Mouse (Mus musculus) adrenal gland, adult 18-20 months (tissue): ENCODE results near the gene Iqsec1. TPM values are rescaled to one million over a fixed set of nuclear protein-coding genes. Genes with fewer than 3 reads are reported as not detected.

Source experiments
- DNase-seq, 2 experiments: peaks; one replicate each; pipeline ENCODE4 v3.0.0; 2021 to 2022; ENCODE audit warnings: low spot score in 2 of 2
- total RNA-seq, 2 experiments: library from RNA; stranded (reverse); gene quantifications; 1 replicate in 1 of 2; 2 replicates in 1 of 2; pipeline ENCODE4 v1.2.3; 2021

Iqsec1 gene
- total RNA-seq, 2 experiments from 2014 or later = 112 to 113 TPM

DNA sequence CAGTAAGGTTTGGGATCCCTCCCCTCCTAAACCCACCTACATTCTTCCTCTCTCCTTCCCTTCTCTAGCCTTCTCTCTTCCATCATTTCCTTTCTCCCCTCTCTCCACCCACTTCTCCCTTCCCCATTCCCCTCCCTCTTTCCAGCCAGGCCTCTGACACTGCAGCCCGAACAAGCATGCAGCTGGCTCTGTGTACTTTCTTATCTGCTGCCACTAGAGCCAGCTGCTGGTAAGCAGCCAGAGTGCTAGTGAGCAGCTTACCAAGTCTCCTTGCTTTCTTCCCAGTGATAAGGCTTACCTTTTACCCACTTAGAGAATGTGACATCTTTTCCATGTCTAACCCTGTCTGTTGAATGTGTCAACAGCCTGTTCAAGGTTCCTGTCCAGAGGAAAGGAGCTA lies 90.4 kb downstream of the Iqsec1 start:
- DNase-seq = no peak

DNA sequence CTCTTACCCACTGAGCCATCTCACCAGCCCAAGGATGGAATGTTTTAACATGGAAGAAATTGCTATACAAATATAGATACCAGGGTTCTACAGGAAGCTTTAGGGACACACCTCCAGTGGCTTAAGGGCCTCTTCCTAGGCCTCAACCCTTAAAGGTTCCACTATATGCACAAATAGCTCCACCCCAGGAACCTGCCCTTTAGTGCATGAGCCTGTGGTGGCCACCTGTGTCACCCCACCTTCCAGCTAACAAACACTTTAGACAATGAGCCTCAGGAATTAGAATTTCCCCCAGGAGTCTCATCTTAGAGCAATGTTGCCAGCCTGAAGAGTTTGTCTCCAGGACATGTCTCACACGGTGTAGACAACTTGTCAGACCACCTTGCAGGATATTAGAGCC lies 96.1 kb downstream of the Iqsec1 start:
- DNase-seq = no peak

GRCm38 (mm10) chr6:90889356-90890285 lies 98.9 kb downstream of the Iqsec1 start:
- DNase-seq = no peak

- no peak for DNase-seq
These were observed 101.3 kb downstream of the Iqsec1 start for GRCm38 (mm10) chr6:90887024-90887775.

GRCm38 (mm10) chr6:90885626-90886025 lies 102.9 kb downstream of the Iqsec1 start:
- no peak for DNase-seq

- no peak for DNase-seq
These were observed 103.9 kb downstream of the Iqsec1 start for GRCm38 (mm10) chr6:90884631-90885030.

GRCm38 (mm10) chr6:90880975-90881374 lies 107.5 kb downstream of the Iqsec1 start:
- DNase-seq = no peak

DNA sequence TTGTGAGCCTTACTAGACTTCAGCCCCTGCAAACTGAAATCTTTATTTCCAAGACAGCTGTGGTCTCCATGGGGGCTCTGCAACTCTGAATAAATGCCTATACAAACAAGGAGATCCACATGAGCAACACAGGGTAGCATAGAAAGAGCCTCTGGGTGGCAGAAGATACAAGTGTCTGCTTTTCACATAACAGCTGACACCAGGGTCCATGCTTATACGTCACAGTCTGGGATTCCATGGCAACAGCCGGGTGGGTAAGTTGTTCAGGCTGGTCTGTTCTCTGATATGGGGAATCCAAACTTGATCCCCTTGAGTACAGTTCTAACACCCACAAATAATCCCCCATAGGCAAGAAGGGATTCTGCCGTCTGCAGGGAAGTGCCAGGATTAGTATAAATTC lies 108.1 kb downstream of the Iqsec1 start:
- no peak for DNase-seq

DNA sequence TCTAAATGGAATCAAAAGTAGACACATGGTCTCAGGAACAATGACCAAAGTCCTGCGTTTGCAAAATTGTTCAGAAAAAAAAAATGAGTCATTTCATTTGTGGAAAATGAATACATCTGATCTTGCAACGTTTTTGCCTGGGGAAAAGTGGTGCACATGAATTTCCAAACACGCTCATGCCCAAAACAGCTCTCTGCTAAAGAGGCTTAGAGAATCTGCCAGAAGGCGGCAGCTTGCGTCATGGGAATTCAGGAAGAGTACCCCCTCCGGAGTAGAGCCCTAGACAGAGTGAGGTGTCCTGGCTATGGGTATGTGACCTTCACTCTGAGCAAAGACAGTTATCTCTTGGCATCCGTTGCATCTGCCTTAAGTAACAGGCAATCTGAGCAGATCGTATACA lies 116.9 kb downstream of the Iqsec1 start:
- DNase-seq = no peak

DNA sequence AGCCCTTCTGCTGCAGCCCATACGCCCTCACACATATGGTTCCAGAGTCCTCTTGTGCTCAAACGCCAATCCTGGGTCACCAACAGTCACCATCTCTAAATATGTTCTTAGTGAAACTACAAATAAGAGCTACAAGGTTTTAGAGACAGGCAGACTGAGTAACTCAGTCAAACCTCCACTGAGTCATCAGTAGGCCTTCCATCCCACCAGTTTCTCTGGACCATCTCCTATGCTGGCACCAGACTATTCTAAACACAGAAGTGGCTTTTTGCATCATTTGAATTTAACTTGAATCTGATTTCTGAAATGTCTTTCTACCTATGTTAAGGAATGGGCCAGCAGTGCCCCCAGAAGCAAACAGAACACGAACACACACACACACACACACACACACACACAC lies 120.5 kb downstream of the Iqsec1 start:
- DNase-seq = no peak

DNA sequence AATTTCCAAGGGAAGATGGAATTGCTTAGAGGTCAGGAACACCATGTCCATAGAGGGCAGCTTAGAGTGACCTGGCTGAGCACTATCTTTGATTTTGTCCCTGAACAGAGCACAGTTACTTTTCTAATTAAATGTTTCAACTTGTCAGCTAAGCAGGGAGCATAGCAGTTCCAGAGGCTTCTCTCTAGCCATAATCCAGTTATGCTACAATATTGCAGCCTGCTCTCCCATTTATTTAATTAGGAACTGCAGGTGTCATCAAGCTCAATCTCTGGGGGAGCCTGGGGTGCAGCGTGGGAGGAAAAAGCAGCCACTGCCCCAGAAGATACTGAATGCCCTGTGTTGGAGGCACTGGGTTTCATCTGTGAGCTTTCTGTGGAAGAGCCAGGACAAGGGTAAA lies 127.1 kb downstream of the Iqsec1 start:
- DNase-seq = no peak

DNA sequence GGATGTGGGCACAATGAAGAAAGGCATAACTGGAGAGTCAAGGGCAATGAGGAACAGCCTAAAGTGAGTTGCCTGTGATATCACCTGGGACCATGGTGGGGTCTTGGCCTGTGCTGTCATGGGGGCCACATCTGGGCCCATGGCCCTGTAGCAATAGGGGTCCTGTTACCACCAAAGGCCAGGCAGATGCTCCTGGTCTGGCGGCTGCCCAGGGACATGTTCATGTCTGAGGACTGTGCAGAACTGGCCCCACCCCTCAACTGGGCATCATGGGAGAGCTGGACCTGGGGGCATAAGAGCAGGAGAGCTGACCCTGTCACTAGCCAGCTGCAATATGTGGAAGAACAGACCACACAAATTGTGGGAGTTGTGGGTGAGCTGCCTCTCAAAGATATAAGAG lies 130.6 kb downstream of the Iqsec1 start:
- no peak for DNase-seq

DNA sequence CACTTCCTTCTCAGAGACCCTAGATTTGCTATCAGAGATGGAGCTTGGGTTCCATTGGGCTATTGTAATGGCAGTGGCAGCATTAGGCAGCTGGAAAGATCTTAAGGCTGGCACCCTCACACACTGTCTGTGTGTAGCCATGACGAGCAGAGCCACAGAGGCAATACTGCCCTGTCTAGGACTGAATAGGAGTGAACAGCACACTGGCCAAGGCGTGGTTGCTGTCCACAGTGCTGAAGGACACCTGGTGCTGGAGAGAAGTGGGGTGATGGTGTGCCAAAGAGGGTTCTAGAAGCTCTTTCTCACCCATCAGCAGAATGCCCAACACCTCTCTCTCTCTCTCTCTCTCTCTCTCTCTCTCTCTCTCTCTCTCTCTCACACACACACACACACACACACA lies 136.1 kb downstream of the Iqsec1 start:
- DNase-seq = no peak

DNA sequence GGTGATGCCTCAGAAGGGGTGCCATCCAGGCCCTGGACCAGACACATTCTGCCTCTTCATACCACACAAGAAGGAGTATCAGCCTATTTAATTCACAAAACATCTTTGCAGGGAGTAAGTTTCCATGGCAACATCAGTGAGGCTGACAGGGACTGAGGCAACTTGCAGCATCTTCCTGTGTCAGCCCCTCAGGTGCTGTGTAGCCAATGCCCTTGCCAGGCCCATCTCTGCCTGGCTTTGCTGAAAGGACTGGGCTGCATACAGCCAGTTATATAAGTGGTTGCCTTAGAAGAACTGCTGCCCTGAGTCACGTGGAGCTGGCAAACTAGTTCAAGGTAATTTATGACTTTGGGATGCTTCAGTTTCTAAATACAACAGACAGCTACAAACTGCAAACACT lies 140.4 kb downstream of the Iqsec1 start:
- DNase-seq = no peak

GRCm38 (mm10) chr6:90847523-90847922 lies 141.0 kb downstream of the Iqsec1 start:
- DNase-seq = no peak

- DNase-seq = no peak
These were observed 148.5 kb downstream of the Iqsec1 start for GRCm38 (mm10) chr6:90839972-90840371.

DNA sequence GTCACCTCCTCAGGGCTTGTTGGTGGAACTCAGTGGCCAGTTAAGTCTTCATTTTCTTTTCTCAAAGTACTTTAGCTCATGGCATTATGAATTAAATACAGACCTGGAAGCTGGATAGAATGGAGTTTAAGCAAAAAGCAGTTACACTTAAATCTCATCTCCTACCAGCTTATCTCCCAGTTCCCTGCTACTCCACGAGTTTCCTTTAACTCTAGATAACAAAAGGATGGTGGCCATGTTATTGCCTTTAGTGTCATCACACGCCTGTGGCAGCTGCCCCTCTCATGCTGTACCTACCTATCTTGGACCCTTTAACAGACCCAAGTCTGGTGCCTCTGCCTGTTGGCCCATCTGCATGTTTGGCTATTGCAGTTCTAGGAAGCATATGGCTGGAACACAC lies 151.7 kb downstream of the Iqsec1 start:
- DNase-seq = no peak

DNA sequence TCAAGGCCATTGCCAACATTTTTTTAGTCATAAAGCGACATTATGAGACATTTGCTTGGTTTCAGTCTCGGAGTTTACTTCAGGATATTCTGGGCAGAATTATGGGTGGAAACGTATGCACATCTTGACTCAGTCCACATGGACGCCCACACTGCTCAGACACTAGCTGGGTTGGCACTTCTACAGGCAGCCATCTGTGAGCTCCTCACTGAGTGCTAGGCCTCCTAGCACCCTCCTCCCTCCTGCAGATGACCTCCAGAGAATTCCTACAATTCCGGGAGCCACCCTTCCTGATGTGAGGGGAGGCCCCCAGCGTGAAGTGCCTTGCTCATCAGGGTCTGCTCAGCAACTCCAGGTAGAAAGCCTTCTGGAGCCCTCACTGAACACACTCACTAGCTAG lies 158.9 kb downstream of the Iqsec1 start:
- DNase-seq = no peak

GRCm38 (mm10) chr6:90825063-90825462 lies 163.4 kb downstream of the Iqsec1 start:
- DNase-seq = no peak

- DNase-seq = no peak
These were observed 165.2 kb downstream of the Iqsec1 start for GRCm38 (mm10) chr6:90823322-90823721.

DNA sequence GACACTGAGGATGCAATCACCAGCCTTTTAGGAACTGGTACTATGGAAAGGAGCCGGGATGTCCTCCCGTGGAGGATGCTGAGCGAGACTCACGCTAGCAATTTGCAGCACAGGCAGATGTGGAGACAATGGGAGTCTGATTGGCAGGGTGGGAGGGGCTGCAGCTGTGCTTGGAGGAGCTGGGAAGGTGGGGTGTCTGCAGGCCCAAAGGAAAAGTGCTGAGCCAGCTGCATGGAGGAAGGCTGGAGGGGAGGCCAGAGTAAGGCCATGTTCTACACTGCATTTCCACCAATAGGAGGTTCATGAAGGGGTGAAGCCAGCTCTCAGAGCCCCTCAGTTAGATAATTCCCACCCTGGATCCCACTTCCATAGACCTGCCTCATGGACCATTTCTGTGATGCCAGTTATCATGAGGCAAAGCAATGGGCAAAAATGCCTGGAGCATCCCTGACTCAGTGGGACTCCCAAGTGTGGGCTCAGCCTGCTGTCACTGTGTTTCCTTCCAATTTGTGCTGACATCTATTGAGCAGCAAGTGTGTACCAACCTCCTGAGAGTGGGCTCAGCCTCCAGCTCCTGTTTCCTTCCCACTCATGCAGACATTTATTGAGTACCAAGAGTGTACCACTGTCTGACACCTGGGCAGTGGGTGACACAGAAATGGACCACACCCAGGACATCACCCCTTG lies 166.4 kb downstream of the Iqsec1 start:
- no peak for DNase-seq

DNA sequence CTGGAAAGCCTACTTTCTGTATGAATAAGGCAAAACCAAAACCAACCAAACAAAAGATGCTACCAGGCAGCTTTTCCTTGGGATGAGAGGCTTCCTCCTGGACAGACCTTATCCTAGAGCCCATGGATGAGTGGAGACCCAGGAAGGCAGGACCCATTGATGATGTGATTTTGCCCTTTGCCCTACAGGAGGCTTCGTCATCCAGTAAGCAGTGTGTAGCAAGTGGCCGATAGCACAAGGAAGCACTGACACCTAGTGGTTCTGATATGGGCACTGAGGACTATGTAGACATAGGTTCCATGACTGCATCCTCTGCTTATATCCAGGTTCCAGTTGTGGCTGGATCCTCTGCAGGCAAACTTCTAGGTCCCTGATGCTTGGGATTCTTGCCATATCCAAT lies 168.6 kb downstream of the Iqsec1 start:
- no peak for DNase-seq
